Mouse (Mus musculus): Measurements from ENCODE around the gene Atp1b1. TPM values are rescaled to one million over a fixed set of nuclear protein-coding genes. Genes with fewer than 3 reads are reported as not detected.

The Atp1b1 gene
- polyA plus RNA-seq, 1 experiment = not detected

GRCm38 (mm10) chr1:164450644-164451043, 7.5 kb downstream of the Atp1b1 start:
- peaks cover 10% of the 10 kb centered on the region for H3K27me3 ChIP-seq (ENCODE audit: control insufficient read depth)
- TF ChIP-seq TAL1 (IDR thresholded peaks at IDR 0.05; ENCODE audit: low read length) (no peak), GATA1 (IDR thresholded peaks at IDR 0.05; ENCODE audit: low read length) (no peak)

GRCm38 (mm10) chr1:164450231-164450630, 7.9 kb downstream of the Atp1b1 start:
- Histone ChIP-seq H3K4me1 (ENCODE audit: control insufficient read depth) (no peaks in the 10 kb centered on the region), H3K9me3 (ENCODE audit: control insufficient read depth, low read length) (no peaks in the 10 kb centered on the region), H3K36me3 (ENCODE audit: control insufficient read depth) (no peaks in the 10 kb centered on the region; the same call in 1 of the 2 replicates), H3K27me3 (ENCODE audit: control insufficient read depth) (peaks cover 9% of the 10 kb centered on the region), H3K4me3 (replicated peaks) (no peak overlapping the region)
- TF ChIP-seq TAL1 (IDR thresholded peaks at IDR 0.05; ENCODE audit: low read length) = no peak
- TF ChIP-seq GATA1 (IDR thresholded peaks at IDR 0.05; ENCODE audit: low read length) = no peak

More at GRCm38 (mm10) chr1:164450644-164451043, 7.5 kb downstream of the Atp1b1 start:
- Histone ChIP-seq H3K4me3 (replicated peaks) (no peak overlapping the region), H3K4me1 (ENCODE audit: control insufficient read depth) (no peaks in the 10 kb centered on the region), H3K9me3 (ENCODE audit: control insufficient read depth, low read length) (no peaks in the 10 kb centered on the region), H3K36me3 (ENCODE audit: control insufficient read depth) (no peaks in the 10 kb centered on the region; the same call in 1 of the 2 replicates)

DNA sequence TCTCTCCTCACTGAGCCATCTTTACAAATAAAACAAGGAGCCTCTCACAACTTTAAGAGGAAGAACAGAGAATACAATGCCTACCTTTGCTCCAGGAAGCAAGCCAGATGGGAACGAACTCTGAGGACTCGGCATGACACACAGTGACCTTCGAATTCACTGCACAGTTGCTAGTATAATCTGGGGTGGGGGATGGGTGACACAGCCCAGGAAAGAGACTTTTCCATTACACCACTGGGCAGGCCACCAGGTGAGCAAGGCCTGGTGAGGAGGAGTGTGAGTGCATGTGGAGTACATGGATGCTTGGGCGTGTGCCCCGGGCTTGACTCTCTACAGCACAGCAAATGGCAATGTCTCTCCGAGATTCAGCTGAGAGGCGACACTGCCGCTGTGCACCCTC, 8.5 kb downstream of the Atp1b1 start:
- Histone ChIP-seq H3K4me1 (ENCODE audit: control insufficient read depth) (no peaks in the 10 kb centered on the region), H3K4me3 (replicated peaks) (no peak overlapping the region), H3K36me3 (ENCODE audit: control insufficient read depth) (no peaks in the 10 kb centered on the region; the same call in 1 of the 2 replicates), H3K9me3 (ENCODE audit: control insufficient read depth, low read length) (no peaks in the 10 kb centered on the region), H3K27me3 (ENCODE audit: control insufficient read depth) (peaks cover 3% of the 10 kb centered on the region)
- TF ChIP-seq TAL1 (IDR thresholded peaks at IDR 0.05; ENCODE audit: low read length) = no peak
- no peak for TF ChIP-seq GATA1 (IDR thresholded peaks at IDR 0.05; ENCODE audit: low read length)

DNA sequence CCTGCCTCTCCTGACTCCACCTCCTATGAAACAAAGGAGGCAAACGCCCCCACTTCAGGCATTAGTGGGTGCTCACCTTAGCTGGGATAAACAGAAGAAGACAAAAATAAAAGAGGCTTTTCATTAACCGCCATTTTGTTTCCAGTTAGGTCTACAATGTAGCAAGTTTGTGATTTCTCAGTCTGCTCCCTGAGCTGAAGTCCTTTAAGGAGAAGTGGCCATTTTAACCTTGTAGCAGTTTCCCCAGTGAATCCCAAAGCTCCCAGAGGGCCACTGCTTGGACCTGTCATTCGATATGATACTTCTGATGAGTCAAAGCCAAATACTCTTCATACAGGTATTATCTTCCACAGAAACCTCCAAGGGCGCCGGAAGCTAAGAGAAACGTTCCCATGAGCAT, 10.6 kb downstream of the Atp1b1 start:
- no peaks in the 10 kb centered on the region for H3K4me1 ChIP-seq (ENCODE audit: control insufficient read depth)
- no peaks in the 10 kb centered on the region for H3K9me3 ChIP-seq (ENCODE audit: control insufficient read depth, low read length)
- TF ChIP-seq TAL1 (IDR thresholded peaks at IDR 0.05; ENCODE audit: low read length) = no peak
- TF ChIP-seq GATA1 (IDR thresholded peaks at IDR 0.05; ENCODE audit: low read length) = no peak
- no peak overlapping the region for H3K4me3 ChIP-seq (replicated peaks)
- H3K27me3 ChIP-seq (ENCODE audit: control insufficient read depth) = no peaks in the 10 kb centered on the region
- no peaks in the 10 kb centered on the region; the same call in 1 of the 2 replicates for H3K36me3 ChIP-seq (ENCODE audit: control insufficient read depth)

DNA sequence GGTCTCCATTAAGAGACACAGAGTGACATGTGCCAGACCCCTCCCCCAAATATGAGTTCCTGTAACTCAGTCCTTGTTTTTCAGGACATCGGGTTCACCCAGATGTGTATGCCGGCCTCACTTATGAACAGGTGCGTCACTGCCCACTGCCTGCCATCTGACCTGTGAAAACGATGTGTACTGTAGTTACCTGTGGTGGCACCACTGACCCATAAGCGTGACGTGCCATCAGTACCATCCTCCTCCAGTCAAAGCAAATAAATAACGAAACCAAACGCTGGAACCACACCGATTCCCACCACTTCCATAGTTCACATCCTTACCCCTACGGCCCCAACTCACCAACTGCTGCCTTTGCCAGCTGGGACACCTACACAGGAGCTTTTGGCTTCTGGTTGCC, 11.6 kb downstream of the Atp1b1 start:
- peaks cover 2% of the 10 kb centered on the region; the same call in 1 of the 2 replicates for H3K4me1 ChIP-seq (ENCODE audit: control insufficient read depth)
- no peak overlapping the region for H3K4me3 ChIP-seq (replicated peaks)
- H3K36me3 ChIP-seq (ENCODE audit: control insufficient read depth) = no peaks in the 10 kb centered on the region; the same call in 1 of the 2 replicates
- no peaks in the 10 kb centered on the region for H3K9me3 ChIP-seq (ENCODE audit: control insufficient read depth, low read length)
- TF ChIP-seq GATA1 (IDR thresholded peaks at IDR 0.05; ENCODE audit: low read length) = no peak
- no peak for TF ChIP-seq TAL1 (IDR thresholded peaks at IDR 0.05; ENCODE audit: low read length)
- no peaks in the 10 kb centered on the region for H3K27me3 ChIP-seq (ENCODE audit: control insufficient read depth)

DNA sequence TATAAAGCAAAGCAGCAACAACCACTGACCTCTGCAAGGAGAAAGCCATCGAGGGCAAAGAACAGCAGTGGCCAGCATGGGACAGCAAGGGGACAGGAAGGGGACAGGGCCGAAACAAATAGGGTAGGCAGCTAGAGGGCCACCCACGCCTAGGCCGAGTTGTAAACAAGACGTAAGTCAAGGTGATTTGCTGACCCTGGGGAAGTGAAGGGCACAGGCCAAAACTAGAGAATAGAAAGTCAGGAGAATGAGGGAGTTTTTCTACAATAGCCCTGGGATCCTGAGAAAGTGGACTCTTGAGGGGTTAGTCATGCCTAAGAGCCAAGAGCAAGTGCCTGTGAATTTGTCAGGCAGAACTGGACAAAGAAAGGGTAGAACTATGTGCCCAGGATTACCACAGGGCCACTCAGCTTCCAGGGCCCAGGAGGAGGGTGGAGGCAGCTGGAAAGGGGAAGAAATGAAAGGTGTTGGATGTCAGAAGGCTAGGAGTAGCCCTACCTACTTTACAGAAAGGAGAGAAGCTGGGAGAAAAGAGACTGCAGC, 12.5 kb downstream of the Atp1b1 start:
- Histone ChIP-seq H3K9me3 (ENCODE audit: control insufficient read depth, low read length) (no peaks in the 10 kb centered on the region), H3K4me1 (ENCODE audit: control insufficient read depth) (peaks cover 5% of the 10 kb centered on the region; the same call in 1 of the 2 replicates), H3K27me3 (ENCODE audit: control insufficient read depth) (no peaks in the 10 kb centered on the region), H3K4me3 (replicated peaks) (no peak overlapping the region), H3K36me3 (ENCODE audit: control insufficient read depth) (no peaks in the 10 kb centered on the region; the same call in 1 of the 2 replicates)
- TF ChIP-seq TAL1 (IDR thresholded peaks at IDR 0.05; ENCODE audit: low read length) (no peak), GATA1 (IDR thresholded peaks at IDR 0.05; ENCODE audit: low read length) (no peak)

DNA sequence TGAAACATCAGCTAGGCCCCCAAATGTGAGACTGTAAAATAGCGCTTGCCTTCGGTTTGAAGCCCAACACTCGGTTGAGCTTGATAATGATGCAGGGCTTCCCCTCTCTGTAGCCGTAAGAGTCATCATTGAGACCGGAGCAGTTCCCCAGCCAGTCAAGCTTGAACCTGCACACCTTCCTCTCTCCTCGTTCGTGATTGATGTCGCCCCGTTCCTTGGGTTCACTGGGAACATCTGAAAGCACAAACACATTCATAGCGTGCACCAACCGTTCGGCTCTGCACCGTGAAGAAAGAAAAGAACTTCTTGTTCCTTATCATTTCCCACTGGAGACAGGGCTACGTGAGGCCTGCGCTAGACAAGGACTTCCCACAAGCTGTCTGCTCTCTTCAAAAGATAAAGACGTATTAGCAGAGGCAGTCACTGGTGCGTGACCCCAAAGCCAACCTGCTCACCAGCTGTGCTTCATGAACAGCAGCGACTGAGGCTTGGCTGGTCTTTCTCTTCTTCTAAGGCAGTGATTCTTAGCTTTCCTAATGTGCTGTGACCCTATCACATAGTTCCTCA, 16.7 kb downstream of the Atp1b1 start:
- no peak overlapping the region for H3K4me3 ChIP-seq (replicated peaks)
- no peaks in the 10 kb centered on the region for H3K9me3 ChIP-seq (ENCODE audit: control insufficient read depth, low read length)
- no peaks in the 10 kb centered on the region for H3K27me3 ChIP-seq (ENCODE audit: control insufficient read depth)
- peaks cover 5% of the 10 kb centered on the region; the same call in 1 of the 2 replicates for H3K36me3 ChIP-seq (ENCODE audit: control insufficient read depth)
- TF ChIP-seq GATA1 (IDR thresholded peaks at IDR 0.05; ENCODE audit: low read length) (no peak), TAL1 (IDR thresholded peaks at IDR 0.05; ENCODE audit: low read length) (no peak)
- H3K4me1 ChIP-seq (ENCODE audit: control insufficient read depth) = peaks cover 5% of the 10 kb centered on the region; the same call in 1 of the 2 replicates

GRCm38 (mm10) chr1:164440708-164441407, 17.3 kb downstream of the Atp1b1 start:
- Histone ChIP-seq H3K36me3 (ENCODE audit: control insufficient read depth) (peaks cover 5% of the 10 kb centered on the region; the same call in 1 of the 2 replicates), H3K4me1 (ENCODE audit: control insufficient read depth) (peaks cover 5% of the 10 kb centered on the region; the same call in 1 of the 2 replicates), H3K4me3 (replicated peaks) (no peak overlapping the region), H3K27me3 (ENCODE audit: control insufficient read depth) (no peaks in the 10 kb centered on the region), H3K9me3 (ENCODE audit: control insufficient read depth, low read length) (no peaks in the 10 kb centered on the region)
- TF ChIP-seq GATA1 (IDR thresholded peaks at IDR 0.05; ENCODE audit: low read length) (no peak), TAL1 (IDR thresholded peaks at IDR 0.05; ENCODE audit: low read length) (no peak)

DNA sequence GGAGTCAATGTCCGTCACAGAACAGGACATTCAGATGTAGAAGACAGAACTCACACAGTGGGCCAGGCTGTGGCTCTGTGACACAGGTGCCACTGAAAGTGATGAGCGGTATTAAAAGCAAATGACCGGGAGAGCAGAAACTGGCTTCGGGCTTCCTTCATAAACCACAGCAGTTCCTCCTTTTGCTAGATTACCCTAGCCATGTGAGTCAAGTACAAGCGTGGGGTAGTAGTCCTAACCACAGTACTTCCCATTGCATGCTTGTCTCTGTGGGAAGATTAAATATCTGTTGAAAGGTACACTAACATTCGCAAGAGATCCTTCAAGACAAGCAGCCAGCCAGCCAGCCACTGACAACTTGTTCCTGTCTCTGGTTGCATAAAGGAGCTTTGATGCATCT, 17.9 kb downstream of the Atp1b1 start:
- Histone ChIP-seq H3K36me3 (ENCODE audit: control insufficient read depth) (peaks cover 5% of the 10 kb centered on the region; the same call in 1 of the 2 replicates), H3K4me3 (replicated peaks) (no peak overlapping the region), H3K27me3 (ENCODE audit: control insufficient read depth) (no peaks in the 10 kb centered on the region), H3K4me1 (ENCODE audit: control insufficient read depth) (peaks cover 5% of the 10 kb centered on the region; the same call in 1 of the 2 replicates), H3K9me3 (ENCODE audit: control insufficient read depth, low read length) (no peaks in the 10 kb centered on the region)
- TF ChIP-seq TAL1 (IDR thresholded peaks at IDR 0.05; ENCODE audit: low read length) (no peak), GATA1 (IDR thresholded peaks at IDR 0.05; ENCODE audit: low read length) (no peak)
